Mouse (Mus musculus) bone marrow, adult 2 months (tissue): ENCODE measurements around the gene Scgb1a1.

Source experiments
- CTCF ChIP-seq: fragments of 200-500 bp; IDR thresholded peaks from 2 replicates; pipeline ENCODE4 v1.5.1; 2011; ENCODE audit warnings: low read length, control low read depth; ENCODE audit not compliant: control insufficient read depth, insufficient read depth
- POLR2A ChIP-seq: fragments of 200-500 bp; IDR thresholded peaks from 2 replicates; pipeline ENCODE4 v1.6.1; 2011; ENCODE audit warnings: low read depth, mild to moderate bottlenecking, control low read depth, low read length, borderline replicate concordance; ENCODE audit not compliant: control insufficient read depth

DNA sequence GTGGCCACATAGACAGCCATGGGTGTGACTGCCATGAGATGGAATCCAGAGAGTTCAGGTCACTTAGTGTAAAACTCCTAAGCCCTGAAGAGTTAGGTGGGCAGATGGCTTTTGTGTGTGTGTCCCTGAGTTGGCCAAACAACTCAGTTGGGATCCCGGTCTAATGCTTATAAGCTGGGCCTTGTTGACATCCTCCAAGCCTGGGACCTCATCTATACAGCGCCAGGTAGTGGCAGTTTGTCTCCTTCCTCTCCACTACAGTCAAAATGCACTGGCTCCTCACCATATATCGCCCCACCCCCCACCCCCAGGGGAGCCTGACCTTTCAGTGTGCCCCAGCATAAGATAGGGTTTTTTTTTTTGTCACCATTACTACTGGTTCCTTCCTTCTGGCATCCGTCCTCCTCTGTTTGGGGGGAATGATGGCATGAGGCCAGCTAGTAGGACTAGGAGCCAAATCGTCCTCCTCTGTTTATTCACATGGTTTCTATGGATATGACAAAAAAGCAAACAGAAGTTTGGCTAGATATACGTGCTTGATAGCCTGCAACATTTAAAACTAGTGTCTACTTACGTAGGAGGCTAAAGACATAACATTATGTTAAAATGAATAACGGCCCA is 18.0 kb downstream of the Scgb1a1 start:
- TF ChIP-seq POLR2A (no peak), CTCF (no peak)
